Mouse (Mus musculus): ENCODE measurements around the gene Stambp. TPM values are rescaled to one million over a fixed set of nuclear protein-coding genes. Genes with fewer than 3 reads are reported as not detected.
A peak's percentile ranks its signal among the peaks of the same experiment; 100 is the strongest.

Gene Stambp
- polyA plus RNA-seq, 2 experiments, result 20.3 to 30.2 TPM

- WGBS, result 46% methylated on average over 6 of the region's 6 CpGs
- no peaks in the 10 kb centered on the region for H3K36me3 ChIP-seq (ENCODE audit: control insufficient read depth, insufficient read depth, low read length)
- no peaks in the 10 kb centered on the region for H3K27me3 ChIP-seq (ENCODE audit: control insufficient read depth, insufficient read depth, low read length)
- no peak overlapping the region for H3K4me3 ChIP-seq (replicated peaks; ENCODE audit: low read length)
- H3K9me3 ChIP-seq (ENCODE audit: control insufficient read depth, low read length), result no peaks in the 10 kb centered on the region
- H3K4me1 ChIP-seq (ENCODE audit: control insufficient read depth, insufficient read depth, low read length), result no peaks in the 10 kb centered on the region
- no peak overlapping the region for H3K4me2 ChIP-seq (replicated peaks; ENCODE audit: low read depth, low read length, severe bottlenecking)
- H3K27ac ChIP-seq (replicated peaks; ENCODE audit: low read depth, low read length), result no peak overlapping the region
- DNase-seq (ENCODE audit: low spot score) (no peak), ATAC-seq (ENCODE audit: low FRiP score, low read depth) (no peak)
- TF ChIP-seq POLR2A (IDR thresholded peaks at IDR 0.05; ENCODE audit: borderline replicate concordance, extremely low read depth, insufficient read depth, insufficient read length), result no peak
- H3K9ac ChIP-seq (ENCODE audit: low read depth, low read length, severe bottlenecking), result no peak overlapping the region
These were observed 49.3 kb downstream of the Stambp start for GRCm38 (mm10) chr6:83523194-83523593.

GRCm38 (mm10) chr6:83521784-83522183, 50.7 kb downstream of the Stambp start:
- ATAC-seq (ENCODE audit: low FRiP score, low read depth) (no peak), DNase-seq (ENCODE audit: low spot score) (no peak)
- Histone ChIP-seq H3K9ac (ENCODE audit: low read depth, low read length, severe bottlenecking) (no peak overlapping the region), H3K27me3 (ENCODE audit: control insufficient read depth, insufficient read depth, low read length) (no peaks in the 10 kb centered on the region), H3K36me3 (ENCODE audit: control insufficient read depth, insufficient read depth, low read length) (no peaks in the 10 kb centered on the region), H3K4me1 (ENCODE audit: control insufficient read depth, insufficient read depth, low read length) (no peaks in the 10 kb centered on the region), H3K27ac (replicated peaks; ENCODE audit: low read depth, low read length) (no peak overlapping the region), H3K4me3 (replicated peaks; ENCODE audit: low read length) (no peak overlapping the region), H3K4me2 (replicated peaks; ENCODE audit: low read depth, low read length, severe bottlenecking) (no peak overlapping the region), H3K9me3 (ENCODE audit: control insufficient read depth, low read length) (no peaks in the 10 kb centered on the region)
- no peak for TF ChIP-seq POLR2A (IDR thresholded peaks at IDR 0.05; ENCODE audit: borderline replicate concordance, extremely low read depth, insufficient read depth, insufficient read length)
- 67% methylated on average over 6 of the region's 6 CpGs for WGBS

GRCm38 (mm10) chr6:83518637-83519036, 53.9 kb downstream of the Stambp start:
- DNase-seq (ENCODE audit: low spot score) (no peak), ATAC-seq (ENCODE audit: low FRiP score, low read depth) (no peak)
- H3K9me3 ChIP-seq (ENCODE audit: control insufficient read depth, low read length), result no peaks in the 10 kb centered on the region
- H3K4me3 ChIP-seq (replicated peaks; ENCODE audit: low read length), result no peak overlapping the region
- WGBS, result 83% methylated on average over 3 of the region's 3 CpGs
- no peak overlapping the region for H3K4me2 ChIP-seq (replicated peaks; ENCODE audit: low read depth, low read length, severe bottlenecking)
- no peaks in the 10 kb centered on the region for H3K4me1 ChIP-seq (ENCODE audit: control insufficient read depth, insufficient read depth, low read length)
- no peak overlapping the region for H3K27ac ChIP-seq (replicated peaks; ENCODE audit: low read depth, low read length)
- TF ChIP-seq POLR2A (IDR thresholded peaks at IDR 0.05; ENCODE audit: borderline replicate concordance, extremely low read depth, insufficient read depth, insufficient read length), result no peak
- no peaks in the 10 kb centered on the region for H3K36me3 ChIP-seq (ENCODE audit: control insufficient read depth, insufficient read depth, low read length)
- H3K27me3 ChIP-seq (ENCODE audit: control insufficient read depth, insufficient read depth, low read length), result no peaks in the 10 kb centered on the region
- H3K9ac ChIP-seq (ENCODE audit: low read depth, low read length, severe bottlenecking), result no peak overlapping the region

- whole genome bisulfite sequencing, result 65% methylated on average over 3 of the region's 3 CpGs
- Histone ChIP-seq H3K9me3 (ENCODE audit: control insufficient read depth, low read length) (no peaks in the 10 kb centered on the region), H3K36me3 (ENCODE audit: control insufficient read depth, insufficient read depth, low read length) (no peaks in the 10 kb centered on the region), H3K4me1 (ENCODE audit: control insufficient read depth, insufficient read depth, low read length) (no peaks in the 10 kb centered on the region), H3K27ac (replicated peaks; ENCODE audit: low read depth, low read length) (no peak overlapping the region), H3K4me2 (replicated peaks; ENCODE audit: low read depth, low read length, severe bottlenecking) (no peak overlapping the region), H3K9ac (ENCODE audit: low read depth, low read length, severe bottlenecking) (no peak overlapping the region), H3K27me3 (ENCODE audit: control insufficient read depth, insufficient read depth, low read length) (no peaks in the 10 kb centered on the region), H3K4me3 (replicated peaks; ENCODE audit: low read length) (no peak overlapping the region)
- ATAC-seq (ENCODE audit: low FRiP score, low read depth) (no peak), DNase-seq (ENCODE audit: low spot score) (no peak)
- no peak for TF ChIP-seq POLR2A (IDR thresholded peaks at IDR 0.05; ENCODE audit: borderline replicate concordance, extremely low read depth, insufficient read depth, insufficient read length)
These were observed 57.4 kb downstream of the Stambp start for GRCm38 (mm10) chr6:83515172-83515571.

DNA sequence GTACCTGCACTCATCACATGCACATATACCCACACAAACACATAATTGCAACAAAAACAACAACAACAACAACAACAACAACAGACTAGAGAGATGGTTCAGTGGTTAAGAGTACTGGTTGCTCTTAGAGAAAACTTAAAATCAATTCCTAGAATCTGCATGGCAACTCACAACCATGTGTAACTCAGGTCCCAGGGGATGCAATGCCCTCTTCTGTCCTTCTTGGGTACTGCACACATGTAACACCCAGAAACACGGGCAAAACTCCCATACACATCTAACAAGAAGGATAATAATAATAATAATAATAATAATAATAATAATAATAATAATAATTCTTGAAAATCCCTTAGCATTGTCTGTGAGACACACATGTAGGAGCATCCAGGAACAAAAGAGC, 60.0 kb downstream of the Stambp start:
- Histone ChIP-seq H3K4me2 (replicated peaks; ENCODE audit: low read depth, low read length, severe bottlenecking) (no peak overlapping the region), H3K9me3 (ENCODE audit: control insufficient read depth, low read length) (no peaks in the 10 kb centered on the region), H3K4me1 (ENCODE audit: control insufficient read depth, insufficient read depth, low read length) (no peaks in the 10 kb centered on the region), H3K27ac (replicated peaks; ENCODE audit: low read depth, low read length) (no peak overlapping the region), H3K27me3 (ENCODE audit: control insufficient read depth, insufficient read depth, low read length) (no peaks in the 10 kb centered on the region), H3K9ac (ENCODE audit: low read depth, low read length, severe bottlenecking) (no peak overlapping the region), H3K36me3 (ENCODE audit: control insufficient read depth, insufficient read depth, low read length) (no peaks in the 10 kb centered on the region), H3K4me3 (replicated peaks; ENCODE audit: low read length) (no peak overlapping the region)
- 21% methylated on average over 1 of the region's 1 CpGs for WGBS
- DNase-seq (ENCODE audit: low spot score) (peak; percentile 32), ATAC-seq (ENCODE audit: low FRiP score, low read depth) (no peak)
- no peak for TF ChIP-seq POLR2A (IDR thresholded peaks at IDR 0.05; ENCODE audit: borderline replicate concordance, extremely low read depth, insufficient read depth, insufficient read length)

DNA sequence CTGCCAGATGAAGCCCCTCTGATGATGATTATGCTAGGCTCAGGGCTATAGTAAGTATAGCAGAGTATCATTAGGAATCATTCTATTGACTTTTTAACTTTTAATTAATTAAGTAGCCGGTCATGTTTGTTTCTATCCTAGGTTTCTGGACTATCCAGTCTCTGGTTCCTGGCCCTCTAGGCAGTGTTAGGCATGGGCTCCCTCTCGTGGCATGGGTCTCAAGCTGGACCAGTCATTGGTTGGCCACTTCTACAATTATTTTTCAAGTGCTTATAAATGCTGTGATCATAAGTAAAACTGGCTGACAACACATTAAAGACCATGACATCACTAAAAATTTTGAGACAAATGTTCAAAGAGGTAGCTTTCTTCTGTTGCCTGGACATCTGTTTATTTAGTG, 62.3 kb downstream of the Stambp start:
- no peak overlapping the region for H3K27ac ChIP-seq (replicated peaks; ENCODE audit: low read depth, low read length)
- H3K9ac ChIP-seq (ENCODE audit: low read depth, low read length, severe bottlenecking), result no peak overlapping the region
- H3K4me2 ChIP-seq (replicated peaks; ENCODE audit: low read depth, low read length, severe bottlenecking), result no peak overlapping the region
- H3K4me3 ChIP-seq (replicated peaks; ENCODE audit: low read length), result no peak overlapping the region
- H3K4me1 ChIP-seq (ENCODE audit: control insufficient read depth, insufficient read depth, low read length), result peaks cover 7% of the 10 kb centered on the region; the same call in 1 of the 2 replicates
- no peak for TF ChIP-seq POLR2A (IDR thresholded peaks at IDR 0.05; ENCODE audit: borderline replicate concordance, extremely low read depth, insufficient read depth, insufficient read length)
- ATAC-seq (ENCODE audit: low FRiP score, low read depth) (no peak), DNase-seq (ENCODE audit: low spot score) (no peak)
- no peaks in the 10 kb centered on the region for H3K9me3 ChIP-seq (ENCODE audit: control insufficient read depth, low read length)
- 66% methylated on average over 2 of the region's 2 CpGs for WGBS
- H3K36me3 ChIP-seq (ENCODE audit: control insufficient read depth, insufficient read depth, low read length), result no peaks in the 10 kb centered on the region
- no peaks in the 10 kb centered on the region for H3K27me3 ChIP-seq (ENCODE audit: control insufficient read depth, insufficient read depth, low read length)
